Comparison of ENCODE assay signal across 13 mouse cellular contexts in the genomic region with DNA sequence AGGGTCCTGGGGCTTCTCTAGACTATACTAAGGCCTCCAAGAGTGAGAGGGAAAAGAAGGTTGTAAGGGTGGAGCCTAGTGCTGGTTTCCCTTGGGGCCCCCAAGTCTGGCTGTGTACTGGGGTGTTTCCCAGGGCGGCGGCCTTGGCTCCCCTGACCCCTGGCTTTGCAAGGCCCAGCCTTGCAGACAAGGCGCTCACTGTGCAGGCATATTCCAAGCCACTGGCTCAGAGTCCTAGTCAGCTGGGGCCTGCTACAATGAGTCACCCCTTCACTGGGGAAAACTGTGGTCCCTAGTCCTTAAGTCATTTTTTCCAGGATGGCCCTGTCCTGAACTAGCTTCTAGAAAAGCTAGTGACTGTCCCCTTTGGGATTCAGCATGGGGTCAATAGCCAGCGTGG. TPM values are rescaled to one million over a fixed set of nuclear protein-coding genes. Genes with fewer than 3 reads are reported as not detected.
A peak's percentile ranks its signal among the peaks of the same experiment; 100 is the strongest.
DNase-seq lines count a peak whose midpoint lies in the region; ATAC-seq and TF ChIP-seq lines count a peak whose summit lies in the region.
"Had no signal": no experiment of that assay in that cellular context is flagged by ENCODE, and none has a peak within 500 bp of the region (broad histone marks: within the 10 kb centered on the region; RNA-seq: fewer than 3 reads in every experiment).

No protein-coding gene starts in this region.

- H3K27me3 ChIP-seq in heart, embryonic 12.5 days (replicated peaks) = no peaks in the 10 kb centered on the region
- H3K27me3 ChIP-seq in Patski = no peaks in the 10 kb centered on the region
- no peaks in the 10 kb centered on the region for H3K27me3 ChIP-seq in liver, embryonic 13.5 days
- H3K27me3 ChIP-seq: hindbrain, embryonic 13.5 days had no signal

- in situ Hi-C loops in Patski (cut with MboI; ENCODE audit: low pct_unique_long_range_greater_than_20kb) = no loop called here

- DNase-seq in heart, adult 18-20 months = peak; percentile 38 to 70
- no peak for DNase-seq in Patski (ENCODE audit: low read depth, low spot score)
- DNase-seq in heart, adult 9 months (ENCODE audit: low spot score in 2 of 2) = peak; percentile 58 to 72
- DNase-seq in liver, embryonic 13.5 days = no peak
- no peak for DNase-seq in layer of hippocampus, adult 18-20 months (ENCODE audit: low spot score in 2 of 2)
- DNase-seq in layer of hippocampus, adult 2 months (ENCODE audit: low spot score in 2 of 2) = no peak
- no peak for DNase-seq in cerebellum, adult 9-11 months
- DNase-seq: cerebellum, adult 11 months; kidney, postnatal 4 days; lung, adult 18-20 months had no signal

- no peaks in the 10 kb centered on the region for H3K4me1 ChIP-seq in heart, embryonic 12.5 days (replicated peaks)
- H3K4me1 ChIP-seq in liver, embryonic 13.5 days (replicated peaks) = peaks cover 19% of the 10 kb centered on the region
- H3K4me1 ChIP-seq: hindbrain, embryonic 13.5 days had no signal

- H3K27ac ChIP-seq in heart, embryonic 12.5 days (ENCODE audit: poor library complexity, severe bottlenecking) = no peak overlapping the region
- H3K27ac ChIP-seq in liver, embryonic 13.5 days = no peak overlapping the region
- H3K27ac ChIP-seq in layer of hippocampus, adult 2 months = no peak overlapping the region
- H3K27ac ChIP-seq: hindbrain, embryonic 13.5 days had no signal

- no peaks in the 10 kb centered on the region for H3K9me3 ChIP-seq in heart, embryonic 12.5 days (replicated peaks)
- H3K9me3 ChIP-seq in liver, embryonic 13.5 days (replicated peaks) = no peaks in the 10 kb centered on the region
- H3K9me3 ChIP-seq: hindbrain, embryonic 13.5 days had no signal

- H3K9ac ChIP-seq in heart, embryonic 12.5 days = no peak overlapping the region
- H3K9ac ChIP-seq in liver, embryonic 13.5 days = no peak overlapping the region
- H3K9ac ChIP-seq: hindbrain, embryonic 13.5 days had no signal

- POLR2A ChIA-PET in Patski (lab: Charles Lee) = no interaction called here

- no peak overlapping the region for H3K4me3 ChIP-seq in heart, embryonic 12.5 days
- no peak overlapping the region for H3K4me3 ChIP-seq in liver, embryonic 13.5 days (replicated peaks)
- no peak overlapping the region for H3K4me3 ChIP-seq in layer of hippocampus, adult 2 months
- H3K4me3 ChIP-seq: hindbrain, embryonic 13.5 days had no signal

- no peaks in the 10 kb centered on the region for H3K36me3 ChIP-seq in heart, embryonic 12.5 days
- H3K36me3 ChIP-seq in liver, embryonic 13.5 days = no peaks in the 10 kb centered on the region
- H3K36me3 ChIP-seq: hindbrain, embryonic 13.5 days had no signal

- no peak overlapping the region for H3K4me2 ChIP-seq in heart, embryonic 12.5 days
- H3K4me2 ChIP-seq in liver, embryonic 13.5 days = no peak overlapping the region
- H3K4me2 ChIP-seq: hindbrain, embryonic 13.5 days had no signal

- no peak for TF ChIP-seq CTCF in Patski (IDR thresholded peaks at IDR 0.05)
- TF ChIP-seq CTCF in layer of hippocampus, adult 2 months (conservative IDR thresholded peaks at IDR 0.05) = no peak

- 82% methylated on average over 4 of the region's 4 CpGs for WGBS in heart, embryonic 12.5 days
- WGBS in liver, embryonic 13.5 days (ENCODE audit: insufficient replicate concordance) = 54% methylated on average over 4 of the region's 4 CpGs

- no peak for ATAC-seq in heart, embryonic 12.5 days (ENCODE audit: insufficient number of reproducible peaks, low FRiP score)
- ATAC-seq in Patski = peak; percentile 60
- ATAC-seq in liver, embryonic 13.5 days (ENCODE audit: low read depth) = peak; percentile 66
- ATAC-seq: forebrain, embryonic 16.5 days had no signal

- CTCF ChIA-PET in Patski (lab: Charles Lee) = interaction anchor here (1.0 kb wide), 2 partner anchors 18 to 29 kb away, joined by 3 read pairs; no protein-coding TSS in a partner anchor

RNA-seq across cellular contexts. Expression of a gene that starts 17.3 kb away (rescaled TPM):
- 10 to 100 TPM; 25.9 to 33.9 TPM for total RNA-seq in heart, adult 18-20 months (2021)
- 22.4 and 23.8 TPM in 2 replicates for polyA plus RNA-seq in heart, embryonic 12.5 days (2016; fragmentation: Nextera tagmentation; extraction: Ambion mirVana)
- polyA plus RNA-seq in Patski (2021) = 132 TPM
- polyA plus RNA-seq in liver, embryonic 13.5 days (2015; fragmentation: Nextera tagmentation; extraction: Ambion mirVana) = 3.3 and 5.1 TPM in 2 replicates
- total RNA-seq in layer of hippocampus, adult 18-20 months (2021) = 100 to 1,000 TPM; 119 to 123 TPM
- total RNA-seq in layer of hippocampus, adult 2 months (2021) = 100 to 1,000 TPM in 1 of 2 experiments, 10 to 100 TPM in 1; 99.6 to 108 TPM

Comparison
In these comparisons a context has a peak if more than half of its experiments do, and no peak if none do; other contexts are left out.
1. DNase-seq: peak in heart, adult 18-20 months (2 of 2) and heart, adult 9 months (2 of 2); none in Patski (single experiment), liver, embryonic 13.5 days (single experiment), layer of hippocampus, adult 18-20 months (0 of 2), layer of hippocampus, adult 2 months (0 of 2) and cerebellum, adult 9-11 months (single experiment).